Mouse (Mus musculus): ENCODE data around the gene Gpr85. TPM values are rescaled to one million over a fixed set of nuclear protein-coding genes. Genes with fewer than 3 reads are reported as not detected.
"Not testable (repeated sequence)": the region's sequence is repeated elsewhere in the genome, so short reads cannot be mapped to it uniquely, and the experiment has no call there.

Gene Gpr85
- polyA plus RNA-seq, 1 experiment = not detected

- no peak for TF ChIP-seq GATA1 (IDR thresholded peaks at IDR 0.05; ENCODE audit: low read length)
- TF ChIP-seq TAL1 (IDR thresholded peaks at IDR 0.05; ENCODE audit: low read length) = no peak
- H3K27me3 ChIP-seq (ENCODE audit: control insufficient read depth) = no peaks in the 10 kb centered on the region
Observed at GRCm38 (mm10) chr6:13859877-13860585, 20.3 kb upstream of the Gpr85 start.

GRCm38 (mm10) chr6:13854230-13854629, 14.5 kb upstream of the Gpr85 start:
- Histone ChIP-seq H3K4me3 (replicated peaks) (no peak overlapping the region), H3K27me3 (ENCODE audit: control insufficient read depth) (no peaks in the 10 kb centered on the region), H3K9me3 (ENCODE audit: control insufficient read depth, low read length) (no peaks in the 10 kb centered on the region), H3K36me3 (ENCODE audit: control insufficient read depth) (no peaks in the 10 kb centered on the region), H3K4me1 (ENCODE audit: control insufficient read depth) (no peaks in the 10 kb centered on the region)
- no peak for TF ChIP-seq GATA1 (IDR thresholded peaks at IDR 0.05; ENCODE audit: low read length)
- TF ChIP-seq TAL1 (IDR thresholded peaks at IDR 0.05; ENCODE audit: low read length) = no peak

More at GRCm38 (mm10) chr6:13859877-13860585, 20.3 kb upstream of the Gpr85 start:
- no peaks in the 10 kb centered on the region for H3K4me1 ChIP-seq (ENCODE audit: control insufficient read depth)
- no peaks in the 10 kb centered on the region for H3K9me3 ChIP-seq (ENCODE audit: control insufficient read depth, low read length)
- H3K4me3 ChIP-seq (replicated peaks) = no peak overlapping the region
- H3K36me3 ChIP-seq (ENCODE audit: control insufficient read depth) = no peaks in the 10 kb centered on the region

DNA sequence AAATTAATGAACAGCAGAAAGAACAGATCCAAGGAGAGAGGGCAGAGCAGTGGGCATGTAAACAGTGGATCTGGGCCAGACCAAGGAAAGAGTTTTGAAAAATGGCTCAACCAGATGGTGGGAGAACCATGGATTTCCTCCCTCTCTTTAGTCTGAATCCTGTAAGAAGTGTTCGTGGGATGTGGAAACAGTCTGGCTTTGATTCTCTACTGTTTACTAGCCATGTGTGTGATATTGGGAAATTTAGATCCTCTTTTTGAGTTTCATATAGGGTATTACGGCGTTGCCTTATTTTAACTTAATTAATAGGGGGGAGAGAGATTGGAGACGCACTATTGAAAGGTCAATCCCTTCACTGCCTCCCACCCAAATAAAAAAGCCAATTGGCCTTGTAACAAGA, 13.5 kb upstream of the Gpr85 start:
- Histone ChIP-seq H3K36me3 (ENCODE audit: control insufficient read depth) (no peaks in the 10 kb centered on the region), H3K4me1 (ENCODE audit: control insufficient read depth) (no peaks in the 10 kb centered on the region), H3K9me3 (ENCODE audit: control insufficient read depth, low read length) (no peaks in the 10 kb centered on the region), H3K27me3 (ENCODE audit: control insufficient read depth) (no peaks in the 10 kb centered on the region), H3K4me3 (replicated peaks) (no peak overlapping the region)
- TF ChIP-seq TAL1 (IDR thresholded peaks at IDR 0.05; ENCODE audit: low read length) (no peak), GATA1 (IDR thresholded peaks at IDR 0.05; ENCODE audit: low read length) (no peak)

GRCm38 (mm10) chr6:13846031-13846430, 6.3 kb upstream of the Gpr85 start:
- H3K9me3 ChIP-seq (ENCODE audit: control insufficient read depth, low read length); H3K4me1 ChIP-seq (ENCODE audit: control insufficient read depth); H3K27me3 ChIP-seq (ENCODE audit: control insufficient read depth); H3K36me3 ChIP-seq (ENCODE audit: control insufficient read depth); H3K4me3 ChIP-seq (replicated peaks): not testable (repeated sequence)

- Histone ChIP-seq H3K4me3 (replicated peaks) (peak overlapping the region; percentile 45), H3K9me3 (ENCODE audit: control insufficient read depth, low read length) (no peaks in the 10 kb centered on the region), H3K27me3 (ENCODE audit: control insufficient read depth) (peaks cover 42% of the 10 kb centered on the region), H3K36me3 (ENCODE audit: control insufficient read depth) (no peaks in the 10 kb centered on the region), H3K4me1 (ENCODE audit: control insufficient read depth) (no peaks in the 10 kb centered on the region)
- TF ChIP-seq GATA1 (IDR thresholded peaks at IDR 0.05; ENCODE audit: low read length) (no peak), TAL1 (IDR thresholded peaks at IDR 0.05; ENCODE audit: low read length) (no peak)
Observed at GRCm38 (mm10) chr6:13838677-13839344, 931 bp downstream of the Gpr85 start.

DNA sequence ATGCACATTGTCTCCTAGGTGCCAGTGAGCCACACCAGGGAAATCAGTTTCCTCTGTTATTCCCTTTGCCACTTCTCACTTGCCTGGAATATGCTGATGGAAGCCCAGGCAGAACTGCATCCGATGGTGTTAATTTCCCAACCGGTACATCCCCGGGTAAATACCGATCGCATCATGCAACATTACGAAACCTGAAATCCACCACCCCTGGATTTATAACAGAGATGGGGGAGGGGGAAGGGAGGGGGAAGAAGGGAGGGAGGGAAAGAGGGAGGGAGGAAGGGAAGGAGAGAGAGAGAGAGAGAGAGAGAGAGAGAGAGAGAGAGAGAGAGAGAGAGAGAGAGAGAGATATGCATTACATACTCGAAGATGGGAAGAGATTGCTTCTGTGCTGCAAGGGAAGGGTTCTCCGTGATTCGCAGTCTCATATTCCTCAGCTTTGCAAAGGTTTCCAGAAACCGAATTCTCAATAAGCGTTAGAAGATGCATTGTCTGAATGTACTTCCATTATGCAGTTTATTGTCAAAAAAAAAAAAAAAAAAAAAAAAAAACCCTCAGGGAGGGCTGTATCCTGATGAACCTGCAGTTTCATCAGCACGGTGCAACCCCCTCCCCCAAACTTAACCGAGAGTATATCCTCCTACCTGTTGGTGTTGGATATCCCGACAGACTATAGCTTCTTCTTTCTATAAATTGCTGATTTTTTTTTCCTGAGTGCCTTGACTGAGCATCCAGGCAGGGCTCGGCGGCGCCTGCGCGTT, 1.6 kb downstream of the Gpr85 start:
- Histone ChIP-seq H3K9me3 (ENCODE audit: control insufficient read depth, low read length) (no peaks in the 10 kb centered on the region), H3K4me3 (replicated peaks) (peak overlapping the region; percentile 45), H3K4me1 (ENCODE audit: control insufficient read depth) (no peaks in the 10 kb centered on the region), H3K36me3 (ENCODE audit: control insufficient read depth) (no peaks in the 10 kb centered on the region), H3K27me3 (ENCODE audit: control insufficient read depth) (peaks cover 42% of the 10 kb centered on the region)
- TF ChIP-seq TAL1 (IDR thresholded peaks at IDR 0.05; ENCODE audit: low read length) = no peak
- TF ChIP-seq GATA1 (IDR thresholded peaks at IDR 0.05; ENCODE audit: low read length) = no peak

- Histone ChIP-seq H3K36me3 (ENCODE audit: control insufficient read depth) (no peaks in the 10 kb centered on the region), H3K9me3 (ENCODE audit: control insufficient read depth, low read length) (no peaks in the 10 kb centered on the region), H3K4me1 (ENCODE audit: control insufficient read depth) (no peaks in the 10 kb centered on the region), H3K27me3 (ENCODE audit: control insufficient read depth) (peaks cover 42% of the 10 kb centered on the region), H3K4me3 (replicated peaks) (no peak overlapping the region)
- TF ChIP-seq GATA1 (IDR thresholded peaks at IDR 0.05; ENCODE audit: low read length) (no peak), TAL1 (IDR thresholded peaks at IDR 0.05; ENCODE audit: low read length) (no peak)
Observed at GRCm38 (mm10) chr6:13836967-13837570, 2.7 kb downstream of the Gpr85 start.

- Histone ChIP-seq H3K9me3 (ENCODE audit: control insufficient read depth, low read length) (no peaks in the 10 kb centered on the region), H3K4me3 (replicated peaks) (no peak overlapping the region), H3K4me1 (ENCODE audit: control insufficient read depth) (no peaks in the 10 kb centered on the region), H3K36me3 (ENCODE audit: control insufficient read depth) (no peaks in the 10 kb centered on the region), H3K27me3 (ENCODE audit: control insufficient read depth) (peaks cover 42% of the 10 kb centered on the region)
- TF ChIP-seq GATA1 (IDR thresholded peaks at IDR 0.05; ENCODE audit: low read length) (no peak), TAL1 (IDR thresholded peaks at IDR 0.05; ENCODE audit: low read length) (no peak)
Observed at GRCm38 (mm10) chr6:13835720-13836665, 3.7 kb downstream of the Gpr85 start.

All from erythroblast, embryonic 14.5 days (primary cell).